Mouse (Mus musculus): ENCODE measurements around the gene Erg28.
A peak's percentile ranks its signal among the peaks of the same experiment; 100 is the strongest.

The Erg28 gene

GRCm38 (mm10) chr12:85811676-85812075, 12.7 kb downstream of the Erg28 start:
- DNase-seq = no peak

- DNase-seq = no peak
Observed at GRCm38 (mm10) chr12:85810959-85811358, 13.4 kb downstream of the Erg28 start.

- DNase-seq = no peak
Observed at GRCm38 (mm10) chr12:85809726-85810125, 14.6 kb downstream of the Erg28 start.

DNA sequence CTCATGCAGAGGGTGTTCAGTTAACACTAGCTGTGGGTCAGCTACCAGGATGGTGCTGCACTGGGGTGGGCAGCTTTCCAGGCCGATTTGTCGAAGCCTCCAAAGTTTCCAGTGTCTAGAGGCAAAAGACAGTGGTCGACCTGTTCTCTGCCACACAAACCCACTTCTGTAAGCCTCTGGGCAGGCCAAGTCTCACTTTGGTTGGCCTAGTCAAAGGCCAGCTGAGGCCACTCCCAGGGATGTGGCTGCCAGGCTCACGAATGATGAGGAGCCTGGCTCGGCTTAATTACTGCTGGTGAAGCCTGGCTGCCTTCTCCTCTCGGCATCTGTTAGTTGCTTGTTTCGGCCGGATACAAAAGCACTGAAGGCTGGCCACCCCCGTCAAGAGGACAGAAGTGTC, 24.3 kb downstream of the Erg28 start:
- DNase-seq = no peak

DNA sequence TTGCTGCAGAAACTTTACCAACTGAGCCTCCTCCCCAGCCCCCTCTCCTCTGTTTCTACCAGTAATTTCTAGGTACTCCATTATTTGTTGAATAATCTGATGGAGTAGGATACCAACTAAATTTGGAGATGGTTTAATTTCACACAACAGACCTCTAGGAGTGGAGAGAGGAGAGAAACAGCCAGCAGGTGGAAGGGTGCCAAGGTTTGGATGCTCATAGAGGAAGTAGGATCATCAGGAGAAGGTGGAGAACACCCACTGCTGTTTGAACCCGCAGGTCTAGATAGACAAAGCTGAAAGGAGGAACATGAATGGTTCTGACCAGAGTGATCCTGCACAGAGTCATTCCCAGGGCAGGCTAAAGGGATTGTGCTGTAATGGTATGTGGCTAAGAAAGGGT, 28.8 kb downstream of the Erg28 start:
- DNase-seq = no peak

GRCm38 (mm10) chr12:85794094-85794493, 30.3 kb downstream of the Erg28 start:
- DNase-seq = no peak

DNA sequence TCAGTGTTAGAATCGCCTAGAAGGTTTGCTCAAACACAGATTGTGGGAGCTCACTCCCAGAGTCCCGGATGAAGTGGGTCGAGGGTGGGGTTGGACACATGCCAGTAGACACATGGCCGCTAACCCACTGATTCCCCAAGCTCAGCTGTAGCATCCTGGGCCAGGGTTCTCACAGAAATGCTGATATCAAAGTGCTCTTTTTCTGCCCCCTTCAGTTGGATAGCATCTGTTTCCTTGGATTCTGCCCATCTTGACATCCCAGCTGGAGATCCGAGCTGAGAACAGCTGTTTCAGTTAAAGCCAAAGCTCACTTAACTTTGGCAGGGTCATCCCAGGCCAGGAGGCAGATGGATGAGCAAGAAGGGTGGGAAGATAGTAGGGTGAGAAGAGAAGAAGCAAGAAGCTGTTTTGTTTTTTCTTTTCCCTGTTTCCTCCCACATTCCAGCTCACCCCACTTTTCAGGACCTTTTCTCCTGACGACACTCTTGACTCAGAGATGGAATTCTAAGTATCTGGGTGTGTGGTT, 31.5 kb downstream of the Erg28 start:
- peak; percentile 64 for DNase-seq

DNA sequence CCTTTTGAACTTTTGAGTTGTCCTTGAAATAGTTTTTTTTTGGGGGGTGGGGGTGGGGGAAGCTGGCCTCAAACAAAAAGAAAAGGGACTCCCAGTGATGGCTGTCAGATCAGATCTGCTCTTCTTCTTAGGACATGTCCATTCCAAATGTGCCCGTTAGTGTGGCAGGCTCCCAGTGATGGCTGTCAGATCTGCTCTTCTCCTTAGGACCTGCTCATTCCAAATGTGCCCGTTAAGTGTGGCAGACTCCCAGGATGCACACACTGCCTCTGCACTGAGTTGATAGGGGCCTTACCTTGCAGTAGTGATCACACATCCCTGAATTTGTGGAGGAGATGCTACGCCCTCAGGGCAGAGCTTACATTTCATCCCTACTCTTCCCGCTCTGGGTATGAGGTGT, 32.2 kb downstream of the Erg28 start:
- no peak for DNase-seq

GRCm38 (mm10) chr12:85784916-85785815, 39.2 kb downstream of the Erg28 start:
- no peak for DNase-seq

DNA sequence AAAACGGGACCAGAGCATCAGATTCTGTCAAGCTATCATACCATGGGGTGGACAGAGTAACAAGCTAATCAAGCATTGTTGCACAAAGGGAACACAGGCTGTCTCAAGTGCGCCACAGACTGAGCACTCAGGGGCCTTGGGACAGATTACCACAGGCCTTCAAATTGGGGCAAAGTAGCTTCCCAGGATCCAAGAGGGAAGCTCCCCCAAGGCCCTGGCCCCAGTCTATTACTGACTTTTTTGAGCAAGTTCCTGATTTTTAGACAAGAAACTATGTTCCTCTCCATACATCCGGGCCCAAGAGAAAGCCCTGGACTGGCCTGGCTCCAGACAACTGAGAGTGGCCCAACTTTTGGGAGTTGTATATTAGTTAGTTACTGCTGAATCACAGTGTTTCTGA, 42.7 kb downstream of the Erg28 start:
- DNase-seq = no peak

DNA sequence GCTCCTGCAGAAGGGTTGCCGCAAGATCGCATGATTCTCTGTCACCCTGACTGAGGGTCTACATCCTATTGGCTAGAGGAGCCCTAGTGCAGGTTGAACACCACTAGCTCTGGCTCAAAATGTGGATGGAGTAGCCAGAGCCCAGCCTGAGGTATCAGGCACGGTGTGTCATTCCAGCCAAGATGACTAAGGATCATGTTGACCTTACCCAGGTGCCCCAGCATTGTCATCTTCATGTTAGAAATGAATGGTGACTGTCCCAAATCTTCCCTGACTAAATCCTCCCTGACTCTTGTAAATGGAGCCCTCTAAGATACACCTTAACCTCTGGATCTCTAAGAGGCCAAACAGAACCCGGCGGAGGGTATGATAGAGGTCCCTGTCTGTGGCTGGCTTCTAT, 44.6 kb downstream of the Erg28 start:
- no peak for DNase-seq

DNA sequence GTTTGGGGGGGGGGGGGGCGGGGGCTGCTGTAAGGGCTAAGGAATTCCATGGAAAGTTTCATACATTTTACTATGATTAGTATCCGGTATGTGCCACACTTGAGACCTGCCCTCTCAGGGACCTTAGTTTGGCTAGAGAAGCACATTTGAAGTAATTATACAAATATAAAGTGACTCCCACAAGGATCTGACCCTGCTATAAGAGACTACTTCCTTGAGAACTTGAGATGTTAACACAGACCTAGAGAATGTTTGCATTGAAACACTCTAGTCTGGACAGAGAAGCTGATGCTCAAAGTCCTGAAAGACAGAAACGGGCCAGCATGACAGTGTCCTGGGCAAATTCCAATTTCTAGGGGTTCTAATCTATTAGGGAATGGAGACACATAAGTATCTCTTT, 45.4 kb downstream of the Erg28 start:
- DNase-seq = no peak

DNA sequence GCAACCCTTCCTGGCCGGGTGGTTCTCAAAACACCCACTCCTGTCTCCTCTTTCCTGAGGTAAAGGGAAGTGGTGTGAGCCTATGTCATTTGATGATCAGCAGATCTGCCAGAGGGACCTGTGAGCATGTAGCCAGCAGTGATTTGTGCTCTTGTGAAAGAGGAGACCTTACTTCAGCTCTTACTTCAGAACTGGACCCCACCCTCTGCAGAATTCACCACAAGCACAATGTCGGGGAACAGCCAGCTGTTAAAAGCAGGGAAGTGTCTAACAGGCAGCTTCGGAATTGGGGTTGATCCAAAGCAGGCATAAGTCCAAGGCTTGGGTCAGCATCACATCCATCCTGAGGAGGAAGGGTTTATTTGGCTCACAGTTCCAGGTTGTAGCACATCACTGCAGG, 53.0 kb downstream of the Erg28 start:
- no peak for DNase-seq

DNA sequence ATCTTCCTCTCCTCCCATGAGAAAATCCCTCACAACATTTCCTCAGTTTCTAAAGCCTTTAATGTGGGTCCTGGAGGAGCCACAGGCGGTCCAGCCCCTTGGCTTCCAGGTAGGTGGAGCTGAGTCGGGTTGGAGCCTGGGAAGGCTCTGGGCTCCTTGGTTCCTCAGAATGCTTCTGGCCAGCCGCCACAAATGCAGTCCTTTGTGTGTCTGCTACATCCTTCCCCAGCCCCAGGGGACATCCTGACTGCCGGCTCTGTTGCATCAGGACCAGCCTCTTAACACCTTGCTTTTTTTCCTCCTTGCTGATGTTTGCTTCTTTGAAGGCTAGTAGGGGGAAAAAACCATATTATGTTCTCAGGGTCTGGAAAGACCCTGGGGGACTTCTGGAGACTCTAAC, 56.6 kb downstream of the Erg28 start:
- DNase-seq = no peak

GRCm38 (mm10) chr12:85766287-85766686, 58.1 kb downstream of the Erg28 start:
- DNase-seq = no peak
